Mouse (Mus musculus) forebrain, embryonic 14.5 days (tissue): Measurements from ENCODE around the gene Amer3. TPM values are rescaled to one million over a fixed set of nuclear protein-coding genes. Genes with fewer than 3 reads are reported as not detected.
"Not testable (repeated sequence)": the region's sequence is repeated elsewhere in the genome, so short reads cannot be mapped to it uniquely, and the experiment has no call there.

Experiments
- ATAC-seq: fragments of 200-750 bp; cut with Nextera tagmentation; 2 replicates; pipeline ENCODE4 v1.8.0; 2017; ENCODE audit warnings: mild to moderate bottlenecking, moderate library complexity
- DNase-seq: peaks from one replicate; pipeline ENCODE4 v3.0.0-alpha.2; 2015; ENCODE audit warnings: low spot score
- H3K27ac ChIP-seq: fragments of 300-500 bp; sonication (generic); 2 replicates; pipeline ENCODE4 v1.5.1; 2014; ENCODE audit warnings: low read depth, mild to moderate bottlenecking, control low read depth, low read length, moderate library complexity
- H3K27me3 ChIP-seq: fragments of 300-500 bp; sonication (generic); replicated peaks from 2 replicates; pipeline ENCODE4 v1.6.1; 2014; ENCODE audit warnings: low read length, control low read depth, mixed read lengths; ENCODE audit not compliant: control insufficient read depth, insufficient read depth
- H3K36me3 ChIP-seq: fragments of 300-500 bp; sonication (generic); 2 replicates; pipeline ENCODE4 v1.6.1; 2014; ENCODE audit warnings: low read length, control low read depth; ENCODE audit not compliant: control insufficient read depth, insufficient read depth
- H3K4me1 ChIP-seq: fragments of 300-500 bp; sonication (generic); 2 replicates; pipeline ENCODE4 v1.6.1; 2014; ENCODE audit warnings: antibody characterized with exemption, low read length, control low read depth; ENCODE audit not compliant: control insufficient read depth, insufficient read depth
- H3K4me2 ChIP-seq: fragments of 300-500 bp; sonication (generic); 2 replicates; pipeline ENCODE4 v1.6.1; 2014; ENCODE audit warnings: mild to moderate bottlenecking, control low read depth, low read length
- H3K4me3 ChIP-seq: fragments of 300-500 bp; sonication (generic); 2 replicates; pipeline ENCODE4 v1.5.1; 2014; ENCODE audit warnings: low read depth, low read length, control low read depth
- H3K9ac ChIP-seq: fragments of 300-500 bp; sonication (generic); 2 replicates; pipeline ENCODE4 v1.6.1; 2014; ENCODE audit warnings: mild to moderate bottlenecking, low read length, control low read depth, moderate library complexity
- H3K9me3 ChIP-seq: fragments of 300-500 bp; sonication (generic); replicated peaks from 2 replicates; pipeline ENCODE4 v1.6.1; 2016; ENCODE audit warnings: low read length, control low read depth, mixed read lengths; ENCODE audit not compliant: control insufficient read depth
- WGBS: fragments of 180-500 bp; shearing (Covaris S2); extraction: QIAGEN DNeasy Blood & Tissue Kit; methylation state at CpG from one replicate; pipeline ENCODE4 v1.1.7; 2014; 5-methylcytosine and 5-hydroxymethylcytosine counted together
- polyA plus RNA-seq: library from polyadenylated mRNA; unstranded; fragments of >200 nt; fragmentation: Nextera tagmentation; extraction: Ambion mirVana; gene quantifications from 2 replicates; pipeline ENCODE4 v1.2.1, GENCODE M21; 2014

The Amer3 gene
- polyA plus RNA-seq, 1 experiment from 2014 or later: 19.1 TPM

GRCm38 (mm10) chr1:34584736-34585135 lies 5.3 kb downstream of the Amer3 start:
- no peak for ATAC-seq
- Histone ChIP-seq H3K9ac (no peak overlapping the region), H3K4me2 (no peak overlapping the region), H3K4me3 (no peak overlapping the region), H3K27ac (no peak overlapping the region), H3K27me3 (no peaks in the 10 kb centered on the region), H3K36me3 (peaks cover 25% of the 10 kb centered on the region), H3K4me1 (peaks cover 14% of the 10 kb centered on the region), H3K9me3 (no peaks in the 10 kb centered on the region)
- 76% methylated on average over 4 of the region's 4 CpGs for WGBS
- DNase-seq: peak; percentile 17

- Histone ChIP-seq H3K9me3 (no peaks in the 10 kb centered on the region), H3K36me3 (peaks cover 44% of the 10 kb centered on the region), H3K4me2 (no peak overlapping the region), H3K27me3 (no peaks in the 10 kb centered on the region), H3K4me1 (peaks cover 14% of the 10 kb centered on the region), H3K27ac (no peak overlapping the region), H3K9ac (no peak overlapping the region), H3K4me3 (no peak overlapping the region)
- WGBS: 85% methylated on average over 22 of the region's 22 CpGs
- ATAC-seq (no peak), DNase-seq (no peak)
These were observed 8.0 kb downstream of the Amer3 start for GRCm38 (mm10) chr1:34587298-34588096.

GRCm38 (mm10) chr1:34600000-34600399 lies 20.5 kb downstream of the Amer3 start:
- DNase-seq (no peak), ATAC-seq (no peak)
- H3K27me3 ChIP-seq: no peaks in the 10 kb centered on the region
- no peak overlapping the region for H3K4me2 ChIP-seq
- H3K9ac ChIP-seq: no peak overlapping the region
- H3K27ac ChIP-seq: no peak overlapping the region
- H3K9me3 ChIP-seq: no peaks in the 10 kb centered on the region
- H3K36me3 ChIP-seq: no peaks in the 10 kb centered on the region
- 73% methylated on average over 15 of the region's 15 CpGs for WGBS
- H3K4me3 ChIP-seq: no peak overlapping the region
- no peaks in the 10 kb centered on the region for H3K4me1 ChIP-seq

GRCm38 (mm10) chr1:34601323-34602047 lies 22.0 kb downstream of the Amer3 start:
- Histone ChIP-seq H3K4me3 (no peak overlapping the region), H3K27me3 (no peaks in the 10 kb centered on the region), H3K4me1 (no peaks in the 10 kb centered on the region), H3K4me2 (no peak overlapping the region), H3K36me3 (no peaks in the 10 kb centered on the region), H3K9ac (no peak overlapping the region), H3K9me3 (no peaks in the 10 kb centered on the region), H3K27ac (no peak overlapping the region)
- ATAC-seq (no peak), DNase-seq (no peak)
- 80% methylated on average over 3 of the region's 3 CpGs for WGBS

- 18% methylated on average over 8 of the region's 8 CpGs for WGBS
- DNase-seq (peak; percentile 91), ATAC-seq (peak; percentile 91)
- H3K4me2 ChIP-seq: no peak overlapping the region
- H3K27me3 ChIP-seq: no peaks in the 10 kb centered on the region
- no peak overlapping the region for H3K9ac ChIP-seq
- no peaks in the 10 kb centered on the region for H3K9me3 ChIP-seq
- no peaks in the 10 kb centered on the region for H3K4me1 ChIP-seq
- no peak overlapping the region for H3K27ac ChIP-seq
- H3K36me3 ChIP-seq: no peaks in the 10 kb centered on the region
- no peak overlapping the region for H3K4me3 ChIP-seq
These were observed 22.9 kb downstream of the Amer3 start for GRCm38 (mm10) chr1:34602363-34602762.

- no peak for DNase-seq
- no peak for ATAC-seq
- Histone ChIP-seq H3K27me3 (no peaks in the 10 kb centered on the region), H3K27ac (no peak overlapping the region), H3K9ac (no peak overlapping the region), H3K4me1 (no peaks in the 10 kb centered on the region), H3K36me3 (no peaks in the 10 kb centered on the region), H3K4me3 (no peak overlapping the region), H3K9me3 (no peaks in the 10 kb centered on the region), H3K4me2 (no peak overlapping the region)
- 58% methylated on average over 2 of the region's 2 CpGs for WGBS
These were observed 34.3 kb downstream of the Amer3 start for GRCm38 (mm10) chr1:34613801-34614200.

GRCm38 (mm10) chr1:34620116-34620515 lies 40.7 kb downstream of the Amer3 start:
- not testable (repeated sequence) for H3K27ac ChIP-seq, H3K4me2 ChIP-seq, H3K4me3 ChIP-seq, H3K27me3 ChIP-seq, ATAC-seq, H3K4me1 ChIP-seq, H3K9ac ChIP-seq, H3K36me3 ChIP-seq, H3K9me3 ChIP-seq, DNase-seq
- WGBS: 97% methylated on average over 13 of the region's 13 CpGs

- not testable (repeated sequence) for H3K9ac ChIP-seq, H3K27me3 ChIP-seq, H3K36me3 ChIP-seq, DNase-seq, H3K4me3 ChIP-seq, H3K27ac ChIP-seq, H3K9me3 ChIP-seq, ATAC-seq, H3K4me2 ChIP-seq, H3K4me1 ChIP-seq
- WGBS: 78% methylated on average over 5 of the region's 5 CpGs
These were observed 41.3 kb downstream of the Amer3 start for GRCm38 (mm10) chr1:34620761-34621160.

- no peaks in the 10 kb centered on the region for H3K36me3 ChIP-seq
- no peaks in the 10 kb centered on the region for H3K9me3 ChIP-seq
- H3K27ac ChIP-seq: no peak overlapping the region
- DNase-seq (no peak), ATAC-seq (no peak)
- no peak overlapping the region for H3K4me3 ChIP-seq
- 85% methylated on average over 18 of the region's 18 CpGs for WGBS
- no peak overlapping the region for H3K4me2 ChIP-seq
- no peaks in the 10 kb centered on the region for H3K27me3 ChIP-seq
- no peaks in the 10 kb centered on the region for H3K4me1 ChIP-seq
- H3K9ac ChIP-seq: no peak overlapping the region
These were observed 56.3 kb downstream of the Amer3 start for GRCm38 (mm10) chr1:34635711-34636110.
